Mouse (Mus musculus) brain, embryonic 14.5 days (tissue): ENCODE data around the gene BC053393.

Source experiments
- CTCF ChIP-seq: fragments of 200-500 bp; IDR thresholded peaks from 2 replicates; pipeline ENCODE4 v1.5.1; 2012; ENCODE audit warnings: inconsistent platforms, mild to moderate bottlenecking, moderate library complexity, borderline replicate concordance; ENCODE audit not compliant: insufficient read depth, insufficient read length; ENCODE audit errors: extremely low read depth
- POLR2A ChIP-seq: fragments of 200-500 bp; IDR thresholded peaks from 2 replicates; pipeline ENCODE4 v1.6.1; 2012; ENCODE audit warnings: mild to moderate bottlenecking, inconsistent platforms, borderline replicate concordance; ENCODE audit not compliant: poor library complexity, insufficient read depth, insufficient read length, severe bottlenecking; ENCODE audit errors: extremely low read depth

GRCm38 (mm10) chr11:46552741-46553140 is 18.6 kb upstream of the BC053393 start:
- TF ChIP-seq POLR2A: no peak
- TF ChIP-seq CTCF: no peak
